Mouse (Mus musculus) brain, embryonic 14.5 days (tissue): Measurements from ENCODE around the gene March4.

Experiments used
- CTCF ChIP-seq: fragments of 200-500 bp; IDR thresholded peaks from 2 replicates; pipeline ENCODE4 v1.5.1; 2012; ENCODE audit warnings: inconsistent platforms, mild to moderate bottlenecking, moderate library complexity, borderline replicate concordance; ENCODE audit not compliant: insufficient read depth, insufficient read length; ENCODE audit errors: extremely low read depth
- POLR2A ChIP-seq: fragments of 200-500 bp; IDR thresholded peaks from 2 replicates; pipeline ENCODE4 v1.6.1; 2012; ENCODE audit warnings: mild to moderate bottlenecking, inconsistent platforms, borderline replicate concordance; ENCODE audit not compliant: poor library complexity, insufficient read depth, insufficient read length, severe bottlenecking; ENCODE audit errors: extremely low read depth

- TF ChIP-seq CTCF (no peak), POLR2A (no peak)
Observed at GRCm38 (mm10) chr1:72574047-72574446, 37.3 kb upstream of the March4 start.
